Mouse (Mus musculus) hindbrain, embryonic 14.5 days (tissue): ENCODE results near the gene Ankrd34a. TPM values are rescaled to one million over a fixed set of nuclear protein-coding genes. Genes with fewer than 3 reads are reported as not detected.

Source experiments
- ATAC-seq: fragments of 200-750 bp; cut with Nextera tagmentation; 2 replicates; pipeline ENCODE4 v1.8.0; 2017; ENCODE audit warnings: moderate number of reproducible peaks, mild to moderate bottlenecking, moderate TSS enrichment, moderate library complexity; ENCODE audit not compliant: low FRiP score
- DNase-seq: peaks from one replicate; pipeline ENCODE4 v3.0.0-alpha.2; 2015; ENCODE audit warnings: low spot score
- H3K27ac ChIP-seq: fragments of 300-500 bp; sonication (generic); 2 replicates; pipeline ENCODE4 v1.5.1; 2014; ENCODE audit warnings: mild to moderate bottlenecking, moderate library complexity
- H3K27me3 ChIP-seq: fragments of 300-500 bp; sonication (generic); 2 replicates; pipeline ENCODE4 v1.6.1; 2014; ENCODE audit warnings: mild to moderate bottlenecking, low read length, mixed read lengths; ENCODE audit not compliant: control insufficient read depth, insufficient read depth
- H3K36me3 ChIP-seq: fragments of 300-500 bp; sonication (generic); replicated peaks from 2 replicates; pipeline ENCODE4 v1.6.1; 2014; ENCODE audit not compliant: control insufficient read depth, insufficient read depth
- H3K4me1 ChIP-seq: fragments of 300-500 bp; sonication (generic); replicated peaks from 2 replicates; pipeline ENCODE4 v1.6.1; 2014; ENCODE audit warnings: antibody characterized with exemption, low read length, mixed read lengths; ENCODE audit not compliant: control insufficient read depth, insufficient read depth
- H3K4me2 ChIP-seq: fragments of 300-500 bp; sonication (generic); replicated peaks from 2 replicates; pipeline ENCODE4 v1.6.1; 2014; ENCODE audit warnings: mild to moderate bottlenecking, moderate library complexity
- H3K4me3 ChIP-seq: fragments of 300-500 bp; sonication (generic); replicated peaks from 2 replicates; pipeline ENCODE4 v1.5.1; 2014; ENCODE audit warnings: mild to moderate bottlenecking, low read length
- H3K9ac ChIP-seq: fragments of 300-500 bp; sonication (generic); 2 replicates; pipeline ENCODE4 v1.6.1; 2014
- H3K9me3 ChIP-seq: fragments of 300-500 bp; sonication (generic); 2 replicates; pipeline ENCODE4 v1.6.1; 2016; ENCODE audit warnings: low read length; ENCODE audit not compliant: control insufficient read depth
- WGBS: fragments of 180-500 bp; shearing (Covaris S2); extraction: QIAGEN DNeasy Blood & Tissue Kit; methylation state at CpG from one replicate; pipeline ENCODE4 v1.1.7; 2014; 5-methylcytosine and 5-hydroxymethylcytosine counted together
- polyA plus RNA-seq: library from polyadenylated mRNA; unstranded; fragments of >200 nt; fragmentation: Nextera tagmentation; extraction: Ambion mirVana; gene quantifications from 2 replicates; pipeline ENCODE4 v1.2.1, GENCODE M21; 2014

The Ankrd34a gene
- polyA plus RNA-seq, 1 experiment from 2014 or later = 17.5 TPM

DNA sequence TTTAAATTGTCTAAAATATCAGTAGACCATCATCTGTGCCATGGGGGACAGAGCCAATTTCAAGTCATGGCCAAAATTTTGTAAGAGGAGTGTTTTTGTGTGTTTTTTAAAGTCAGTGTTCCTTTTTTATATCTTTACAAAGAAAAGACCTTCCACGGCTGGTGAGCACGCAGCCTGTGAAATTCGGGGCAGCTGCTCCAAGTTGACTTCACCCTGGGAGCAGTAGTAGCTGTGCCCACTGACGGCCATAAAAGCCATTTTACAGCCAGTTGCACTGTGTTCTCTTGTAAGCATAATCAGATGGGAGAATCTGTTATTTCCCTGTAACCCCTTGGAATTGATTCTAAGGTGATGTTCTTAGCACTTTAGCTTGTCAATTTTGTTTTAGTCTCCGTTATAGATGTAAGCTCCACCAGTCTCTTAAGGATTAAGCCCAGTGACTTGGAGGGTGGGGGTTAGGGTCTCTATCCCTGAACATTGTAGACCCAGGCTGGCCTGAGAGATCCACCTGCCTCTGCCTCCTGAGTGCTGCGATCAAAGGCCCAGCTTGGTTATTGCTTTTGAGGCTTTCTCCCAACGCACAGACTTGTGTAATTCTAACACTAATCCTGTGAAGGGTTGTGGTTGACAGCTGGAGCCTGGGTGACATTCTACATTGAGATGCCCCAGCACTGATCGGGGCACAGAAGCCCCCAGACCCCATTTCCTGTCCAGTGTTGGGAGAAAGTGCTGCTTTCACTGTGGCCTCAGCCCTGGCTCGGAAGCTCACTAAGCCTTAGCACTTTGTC is 35.4 kb upstream of the Ankrd34a start:
- Histone ChIP-seq H3K27me3 (no peaks in the 10 kb centered on the region), H3K4me1 (peaks cover 44% of the 10 kb centered on the region), H3K4me3 (peak overlapping the region; percentile 64), H3K4me2 (peak overlapping the region; percentile 85), H3K27ac (no peak overlapping the region), H3K9me3 (no peaks in the 10 kb centered on the region), H3K36me3 (peaks cover 21% of the 10 kb centered on the region), H3K9ac (no peak overlapping the region)
- no peak for ATAC-seq
- DNase-seq = no peak
- WGBS = 87% methylated on average over 9 of the region's 9 CpGs

GRCm38 (mm10) chr3:96561946-96562681 is 34.3 kb upstream of the Ankrd34a start:
- Histone ChIP-seq H3K27me3 (no peaks in the 10 kb centered on the region), H3K4me1 (peaks cover 34% of the 10 kb centered on the region), H3K9ac (no peak overlapping the region), H3K4me2 (peak overlapping the region; percentile 85), H3K4me3 (no peak overlapping the region), H3K27ac (peak overlapping the region; percentile 54; the same call in 1 of the 2 replicates), H3K36me3 (peaks cover 21% of the 10 kb centered on the region), H3K9me3 (no peaks in the 10 kb centered on the region)
- 54% methylated on average over 10 of the region's 10 CpGs for WGBS
- DNase-seq (no peak), ATAC-seq (no peak)

DNA sequence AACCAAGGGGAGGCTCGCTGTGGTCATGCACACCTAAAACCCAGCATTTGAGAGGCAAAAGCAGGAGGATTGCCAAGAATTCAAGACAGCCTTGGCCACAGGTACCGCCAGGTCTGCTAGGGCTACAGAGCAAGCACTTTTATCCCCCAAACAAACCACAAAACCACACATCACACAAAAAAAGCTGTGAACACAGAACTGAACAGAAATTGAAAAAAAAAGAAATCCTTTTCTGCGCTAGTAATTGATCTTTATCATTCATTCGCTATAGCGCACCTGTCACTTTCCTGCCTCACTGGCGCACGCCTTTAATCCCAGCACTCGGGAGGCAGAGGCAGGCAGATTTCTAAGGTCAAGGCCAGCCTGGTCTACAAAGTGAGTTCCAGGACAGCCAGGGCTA is 33.2 kb upstream of the Ankrd34a start:
- peaks cover 21% of the 10 kb centered on the region for H3K36me3 ChIP-seq
- no peak overlapping the region for H3K9ac ChIP-seq
- H3K4me3 ChIP-seq = no peak overlapping the region
- H3K9me3 ChIP-seq = no peaks in the 10 kb centered on the region
- no peak overlapping the region for H3K27ac ChIP-seq
- ATAC-seq (no peak), DNase-seq (no peak)
- WGBS = 97% methylated on average over 8 of the region's 8 CpGs
- H3K4me1 ChIP-seq = peaks cover 33% of the 10 kb centered on the region
- no peaks in the 10 kb centered on the region for H3K27me3 ChIP-seq
- no peak overlapping the region for H3K4me2 ChIP-seq

DNA sequence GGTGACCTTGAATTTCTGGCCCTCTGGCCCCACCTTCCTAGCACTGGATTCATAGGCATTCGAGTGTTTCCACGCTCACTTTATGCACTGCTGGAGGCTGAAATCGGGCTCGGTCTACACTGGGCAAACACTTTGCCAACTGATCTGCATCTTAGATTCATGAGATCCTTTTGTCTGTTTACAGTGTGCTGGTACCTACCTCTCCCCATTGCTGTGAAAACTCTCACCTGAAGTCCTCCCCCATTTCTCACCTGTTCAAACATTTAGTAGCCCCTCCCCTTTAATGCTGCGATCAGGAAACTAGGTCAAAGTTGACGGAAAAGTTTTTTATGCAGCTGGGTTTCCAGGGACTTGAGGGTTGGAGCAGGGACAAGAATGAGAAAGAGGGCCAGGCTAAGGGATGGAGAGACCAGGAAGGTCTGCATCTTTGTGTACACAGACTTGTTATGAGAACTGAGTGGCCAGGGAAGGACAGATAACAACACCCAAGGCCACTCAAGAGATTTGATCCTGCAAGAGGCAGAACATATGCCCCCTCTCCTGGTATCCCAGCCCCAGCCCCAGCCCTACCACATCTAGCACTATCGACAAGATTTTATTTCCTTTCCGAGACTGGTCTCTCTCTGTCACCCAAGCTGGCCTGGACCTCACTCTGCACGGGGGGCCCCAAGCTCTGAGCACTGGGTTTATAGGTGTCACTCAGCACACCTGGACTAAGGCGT is 32.4 kb upstream of the Ankrd34a start:
- no peak overlapping the region for H3K4me2 ChIP-seq
- no peaks in the 10 kb centered on the region for H3K9me3 ChIP-seq
- DNase-seq (no peak), ATAC-seq (no peak)
- no peak overlapping the region for H3K27ac ChIP-seq
- no peak overlapping the region for H3K9ac ChIP-seq
- peaks cover 21% of the 10 kb centered on the region for H3K36me3 ChIP-seq
- no peaks in the 10 kb centered on the region for H3K27me3 ChIP-seq
- WGBS = 81% methylated on average over 10 of the region's 10 CpGs
- H3K4me1 ChIP-seq = peaks cover 29% of the 10 kb centered on the region
- H3K4me3 ChIP-seq = no peak overlapping the region

DNA sequence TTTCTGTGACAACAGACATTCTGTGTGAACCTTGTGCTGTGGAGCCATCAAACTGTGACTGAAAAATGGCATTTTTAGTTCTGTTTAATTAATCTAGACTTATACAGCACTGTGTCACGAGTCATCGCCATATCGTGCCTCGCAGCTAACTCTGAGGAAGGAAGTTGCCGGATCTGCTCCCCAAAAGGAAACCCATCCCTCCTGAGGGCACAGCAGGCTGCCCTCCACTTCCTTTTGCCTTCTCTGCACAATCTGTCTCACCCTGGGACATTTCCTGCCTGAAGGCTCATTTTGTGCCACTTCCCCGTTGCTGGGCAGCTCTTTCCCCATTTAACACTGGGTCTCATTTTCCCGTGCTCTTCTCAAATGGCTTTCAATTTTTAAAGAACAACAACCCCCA is 31.8 kb upstream of the Ankrd34a start:
- no peak overlapping the region for H3K9ac ChIP-seq
- no peak overlapping the region for H3K4me3 ChIP-seq
- no peak overlapping the region for H3K4me2 ChIP-seq
- peaks cover 23% of the 10 kb centered on the region for H3K4me1 ChIP-seq
- ATAC-seq (no peak), DNase-seq (no peak)
- H3K27ac ChIP-seq = no peak overlapping the region
- no peaks in the 10 kb centered on the region for H3K27me3 ChIP-seq
- no peaks in the 10 kb centered on the region for H3K9me3 ChIP-seq
- peaks cover 19% of the 10 kb centered on the region for H3K36me3 ChIP-seq
- WGBS = 68% methylated on average over 7 of the region's 7 CpGs

- whole genome bisulfite sequencing = 91% methylated on average over 2 of the region's 3 CpGs
- Histone ChIP-seq H3K27me3 (no peaks in the 10 kb centered on the region), H3K36me3 (peaks cover 14% of the 10 kb centered on the region), H3K27ac (no peak overlapping the region), H3K9me3 (no peaks in the 10 kb centered on the region), H3K4me3 (no peak overlapping the region), H3K4me1 (peaks cover 19% of the 10 kb centered on the region), H3K9ac (no peak overlapping the region), H3K4me2 (no peak overlapping the region)
- DNase-seq = no peak
- no peak for ATAC-seq
Measured at GRCm38 (mm10) chr3:96565105-96565504, 31.3 kb upstream of the Ankrd34a start.

GRCm38 (mm10) chr3:96566661-96567450 is 29.6 kb upstream of the Ankrd34a start:
- Histone ChIP-seq H3K9me3 (no peaks in the 10 kb centered on the region), H3K4me2 (no peak overlapping the region), H3K4me3 (no peak overlapping the region), H3K4me1 (peaks cover 2% of the 10 kb centered on the region; the same call in 1 of the 2 replicates), H3K36me3 (no peaks in the 10 kb centered on the region), H3K27me3 (no peaks in the 10 kb centered on the region), H3K27ac (no peak overlapping the region), H3K9ac (no peak overlapping the region)
- 89% methylated on average over 8 of the region's 8 CpGs for WGBS
- ATAC-seq (no peak), DNase-seq (no peak)

- H3K9ac ChIP-seq = no peak overlapping the region
- ATAC-seq (no peak), DNase-seq (no peak)
- H3K36me3 ChIP-seq = no peaks in the 10 kb centered on the region
- H3K9me3 ChIP-seq = no peaks in the 10 kb centered on the region
- H3K4me1 ChIP-seq = no peaks in the 10 kb centered on the region
- H3K4me3 ChIP-seq = no peak overlapping the region
- no peak overlapping the region for H3K4me2 ChIP-seq
- H3K27ac ChIP-seq = no peak overlapping the region
- no peaks in the 10 kb centered on the region for H3K27me3 ChIP-seq
- 69% methylated on average over 8 of the region's 8 CpGs for WGBS
Measured at GRCm38 (mm10) chr3:96568605-96569004, 27.8 kb upstream of the Ankrd34a start.
